Mouse (Mus musculus): Measurements from ENCODE around the gene Klhl26.

GRCm38 (mm10) chr8:70500386-70501301 lies 23.9 kb upstream of the Klhl26 start:
- TF ChIP-seq CTCF (conservative IDR thresholded peaks at IDR 0.05; ENCODE audit: low read length) (no peak), POU5F1 (IDR thresholded peaks at IDR 0.05; ENCODE audit: borderline replicate concordance, low read length) (no peak), NANOG (IDR thresholded peaks at IDR 0.05; ENCODE audit: borderline replicate concordance, low read length) (no peak)
